Mouse (Mus musculus) retina, postnatal 7 days (tissue): ENCODE results near the gene Prl.
"Not testable (repeated sequence)": the region's sequence is repeated elsewhere in the genome, so short reads cannot be mapped to it uniquely, and the experiment has no call there.

ENCODE experiments used
- DNase-seq: peaks from one replicate; pipeline ENCODE4 v3.0.0-alpha.2; 2012; ENCODE audit warnings: low read depth, low spot score

Prl gene

DNA sequence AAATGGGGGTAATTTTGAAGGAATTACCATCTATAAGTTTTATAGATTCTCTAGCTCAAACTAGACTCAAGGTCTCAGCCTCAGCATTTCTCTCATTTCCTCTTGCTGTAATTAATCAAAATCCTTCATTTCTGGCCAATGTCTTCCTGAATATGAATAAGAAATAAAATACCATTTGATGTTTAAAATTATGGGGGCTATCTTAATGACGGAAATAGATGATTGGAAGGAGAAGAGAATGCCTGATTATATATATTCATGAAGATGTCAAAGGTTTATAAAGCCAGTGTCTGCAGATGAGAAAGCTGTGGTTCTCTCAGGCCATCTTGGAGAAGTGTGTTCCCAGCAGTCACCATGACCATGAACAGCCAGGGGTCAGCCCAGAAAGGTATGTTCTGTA is at the start of gene Prl:
Gene Prl, plus strand, starts transcription at position 301 of the 400 bp plus-strand sequence.
- DNase-seq, result no peak

DNA sequence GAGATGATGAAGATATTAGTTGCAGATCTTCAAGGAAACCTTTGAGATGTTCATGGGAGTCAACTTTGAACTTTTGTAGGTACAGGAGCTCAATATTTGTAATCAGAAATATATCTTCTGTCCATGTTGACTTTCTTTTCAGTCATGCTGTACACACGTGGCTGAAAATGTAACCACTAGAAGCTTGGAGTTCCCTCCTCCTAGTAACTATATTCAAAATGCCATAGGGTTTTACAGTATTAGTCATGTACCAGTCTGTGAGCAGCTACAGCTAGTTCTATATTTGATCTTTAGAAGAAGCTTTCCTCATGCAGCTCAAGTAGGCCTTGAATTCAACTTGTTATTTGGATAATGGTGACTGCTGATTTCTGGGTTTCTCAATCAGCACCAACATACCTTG is 30.8 kb upstream of the Prl start:
- DNase-seq, result no peak

DNA sequence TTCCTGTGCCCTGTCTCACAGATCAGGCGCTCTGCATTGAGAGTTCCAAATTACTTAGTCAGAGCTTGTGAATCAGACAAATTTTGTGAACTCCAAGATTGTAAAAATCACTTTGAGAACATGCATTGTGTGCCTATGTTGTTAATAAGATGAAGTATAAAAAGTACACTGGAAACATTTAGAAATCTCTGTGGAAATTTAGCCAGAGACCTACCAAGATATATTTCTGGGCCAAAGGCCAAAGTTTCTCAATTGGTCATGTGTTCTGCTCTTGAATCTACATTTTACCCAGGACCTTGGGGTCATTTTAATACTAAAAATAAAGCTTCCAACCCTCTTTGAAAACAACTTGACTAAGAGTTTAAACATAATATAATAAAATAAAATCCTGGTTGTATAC is 30.0 kb upstream of the Prl start:
- no peak for DNase-seq

DNA sequence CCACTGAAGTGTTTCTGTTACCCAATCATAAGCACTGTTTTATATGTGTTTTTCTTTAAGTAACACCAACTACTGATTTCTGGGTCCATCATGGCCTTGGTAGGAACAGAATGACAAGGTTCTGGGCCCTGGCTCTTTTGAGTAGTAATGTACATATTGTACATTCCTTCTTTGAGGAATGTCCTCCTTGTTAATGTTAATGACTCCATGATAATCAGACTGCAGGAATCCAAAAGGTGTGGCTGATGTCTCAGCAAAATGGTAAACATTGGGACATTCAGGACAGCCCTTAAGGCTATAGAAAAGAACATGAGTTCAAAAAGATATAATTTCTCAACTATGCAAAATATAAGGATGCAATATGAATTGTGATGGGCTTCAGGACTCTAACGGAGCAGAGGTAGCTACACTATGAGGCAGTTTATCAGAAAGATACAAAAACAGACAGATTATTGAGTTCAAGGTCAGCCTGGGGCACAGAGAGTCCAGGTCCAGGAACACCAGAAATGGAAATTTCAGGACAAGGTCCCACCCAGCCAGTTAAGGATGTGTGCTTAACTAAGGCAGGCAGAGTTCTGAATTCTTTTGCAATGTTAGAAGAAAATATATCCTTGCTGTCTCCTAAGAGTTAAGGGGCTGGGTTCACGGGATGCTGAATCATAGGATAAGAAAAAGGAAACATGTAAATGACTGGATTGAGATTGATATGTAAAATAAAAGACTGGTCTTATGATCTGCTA is 28.7 kb upstream of the Prl start:
- DNase-seq, result no peak

DNA sequence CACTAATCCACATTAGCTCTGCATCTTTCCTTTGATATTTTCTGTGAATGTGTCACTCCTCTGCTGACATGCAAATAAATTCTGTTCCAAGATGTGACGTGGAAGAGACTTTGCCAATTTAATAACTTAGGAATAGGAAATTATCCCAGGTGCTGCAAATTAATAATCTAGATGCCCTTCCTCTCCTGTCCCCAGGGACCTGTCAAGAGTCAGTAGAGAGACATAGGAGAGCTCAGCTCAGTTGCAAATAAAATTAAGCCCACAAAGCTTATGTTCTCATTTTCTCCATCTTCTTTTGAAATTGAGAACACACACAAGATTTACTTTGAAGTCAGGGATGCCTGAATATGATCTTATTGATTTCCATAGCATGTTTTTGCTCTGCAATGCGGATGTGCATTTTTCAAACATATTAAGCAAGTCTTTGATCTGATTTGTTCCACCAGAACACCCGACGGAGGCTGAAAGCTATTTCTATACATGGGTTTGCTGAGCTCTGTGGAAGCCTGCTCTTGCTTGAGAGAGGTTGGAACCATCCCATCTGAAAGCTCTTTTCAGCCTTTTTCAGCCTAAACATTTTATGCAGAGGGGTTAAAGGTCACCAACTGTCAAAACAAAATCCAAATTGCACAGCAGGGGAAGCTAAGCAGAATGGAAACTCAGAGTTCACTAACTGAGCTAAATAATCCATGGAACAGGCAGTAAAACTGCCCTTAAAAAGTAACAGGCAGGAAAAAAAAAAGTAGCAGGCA is 26.1 kb upstream of the Prl start:
- no peak for DNase-seq

DNA sequence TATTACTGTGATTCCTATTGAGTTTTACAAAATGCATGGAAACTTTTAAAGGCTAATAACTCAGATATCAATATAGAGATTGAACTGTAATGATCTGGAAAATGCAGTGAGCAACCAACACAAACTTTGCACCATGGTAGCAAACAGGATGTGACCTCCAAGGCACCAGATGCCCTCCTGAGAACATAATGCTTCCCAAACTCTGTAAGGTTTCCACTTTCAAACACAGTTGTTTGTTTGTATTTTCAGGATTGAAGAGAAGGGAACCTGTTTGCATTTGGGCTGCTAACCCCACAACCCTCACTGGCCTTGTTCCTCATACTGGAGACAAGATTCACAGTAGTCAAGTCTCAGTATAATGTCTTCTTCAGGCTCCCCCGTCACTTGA is 25.5 kb upstream of the Prl start:
- DNase-seq, result no peak

DNA sequence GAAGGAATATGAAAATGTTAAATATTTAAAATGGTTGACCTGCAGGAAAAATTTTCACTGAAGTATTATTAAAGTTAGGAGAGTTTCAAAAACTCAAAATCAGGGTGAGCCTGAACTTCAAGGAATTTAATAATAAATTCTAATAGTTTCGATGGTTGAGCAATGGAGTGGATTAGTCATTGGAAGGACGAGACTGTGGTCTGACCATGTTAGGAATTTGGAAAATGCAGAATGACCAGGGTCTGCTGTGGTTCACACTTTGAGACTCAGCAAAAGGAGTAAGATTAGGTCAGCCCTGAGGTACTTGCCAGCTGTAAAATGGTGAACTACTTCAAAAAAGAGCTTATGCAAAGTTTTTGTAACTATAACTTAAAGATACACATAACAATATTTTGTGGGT is 24.4 kb upstream of the Prl start:
- DNase-seq, result no peak

DNA sequence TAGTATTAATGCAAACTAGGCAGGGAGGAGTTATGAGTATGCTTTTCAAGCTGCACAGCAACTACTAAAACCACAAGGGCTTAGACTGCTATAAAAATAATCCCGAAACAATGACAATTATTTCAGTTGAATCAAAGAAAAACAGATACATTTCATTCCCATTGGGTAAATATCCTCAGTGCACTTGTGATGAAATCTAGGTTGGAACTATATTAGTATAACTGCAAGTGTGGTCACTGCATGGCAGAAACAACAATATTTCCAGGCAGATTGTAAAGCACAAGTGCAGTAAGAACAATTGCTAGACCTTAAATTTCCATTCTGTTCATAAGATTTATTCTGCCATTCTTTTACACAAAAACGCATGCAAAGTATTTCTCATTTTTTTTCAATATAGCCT is 15.2 kb upstream of the Prl start:
- DNase-seq, result no peak

DNA sequence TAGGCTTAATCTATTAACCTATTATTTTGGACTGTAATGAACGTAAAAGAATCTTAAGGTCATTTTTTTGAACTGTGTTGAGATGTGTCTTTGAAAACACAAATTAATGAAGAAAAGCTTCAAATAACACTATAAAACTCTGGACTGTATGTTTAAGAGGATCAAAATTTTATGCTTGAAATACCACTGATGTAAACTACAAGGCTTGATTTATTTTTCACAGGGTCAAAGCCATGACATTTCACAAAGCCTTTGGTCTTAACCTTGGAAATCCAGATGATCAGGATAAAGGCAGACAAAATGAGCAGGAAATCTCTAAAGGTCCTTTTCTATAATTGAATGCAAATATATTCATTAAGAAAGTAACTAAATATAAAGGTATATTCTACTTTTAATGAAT is 14.0 kb upstream of the Prl start:
- no peak for DNase-seq

DNA sequence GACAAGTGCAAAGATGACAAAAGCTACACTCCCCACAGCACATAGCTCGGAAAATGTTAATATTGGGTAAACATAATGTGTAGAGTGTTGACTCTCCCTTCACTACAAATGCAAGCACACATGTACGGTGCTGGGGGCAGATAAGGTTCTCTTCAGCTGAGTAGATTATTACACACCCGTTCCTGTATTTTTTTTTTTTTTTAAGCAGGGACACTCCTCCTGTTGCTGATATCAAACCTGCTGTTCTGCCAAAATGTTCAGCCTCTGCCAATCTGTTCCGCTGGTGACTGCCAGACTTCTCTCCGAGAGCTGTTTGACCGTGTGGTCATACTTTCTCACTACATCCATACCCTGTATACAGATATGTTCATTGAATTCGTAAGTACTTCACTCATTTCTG is 1.8 kb downstream of the Prl start:
- DNase-seq, result no peak

DNA sequence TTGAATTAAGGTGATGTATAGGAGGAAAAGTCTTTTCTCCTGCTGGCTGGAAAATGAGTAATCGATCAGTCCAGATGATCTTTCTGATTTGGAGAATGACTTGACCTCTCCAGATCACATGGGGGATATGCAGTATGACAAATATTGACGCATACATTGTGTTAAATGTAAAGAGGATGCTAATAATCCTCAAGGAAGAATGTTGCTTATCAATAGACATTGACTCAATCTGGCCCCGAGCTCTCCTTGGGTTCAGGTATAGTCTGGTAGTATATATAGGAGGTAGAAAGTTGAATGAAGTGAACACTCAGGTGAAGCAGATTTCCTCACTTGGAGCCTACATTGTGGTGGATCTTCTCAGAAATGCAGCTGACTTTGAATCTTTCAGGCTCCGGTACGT is 36.5 kb downstream of the Prl start, which contains the start of gene Prl3d1:
Gene Prl3d1, plus strand, starts transcription at position 301 of the 400 bp plus-strand sequence.
- DNase-seq, result not testable (repeated sequence)
